Mouse (Mus musculus) spleen, adult 12 weeks (tissue): Measurements from ENCODE around the gene Tcam1.
A peak's percentile ranks its signal among the peaks of the same experiment; 100 is the strongest.

Source experiments
- DNase-seq: peaks from one replicate; pipeline ENCODE4 v3.0.0; 2022; ENCODE audit warnings: low spot score

Tcam1 gene

DNA sequence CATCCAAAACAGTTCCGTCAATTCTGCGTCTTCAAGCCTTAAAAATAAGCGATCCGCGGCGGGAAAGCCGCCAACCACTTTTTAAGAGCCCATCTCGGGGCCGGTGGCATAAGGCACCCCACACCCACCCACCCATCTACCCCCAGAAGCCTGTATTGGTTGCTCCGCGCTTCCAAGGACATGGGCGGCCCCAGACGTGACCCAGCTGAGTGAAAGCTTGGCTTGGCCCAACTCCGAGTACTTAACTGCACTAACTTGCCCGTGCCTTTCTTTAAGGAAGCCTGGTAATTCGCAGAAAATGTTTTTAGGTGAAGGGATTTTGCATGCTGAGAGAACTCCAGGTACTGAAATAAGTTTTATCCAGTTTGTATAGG lies 3.2 kb upstream of the Tcam1 start:
- DNase-seq = no peak

DNA sequence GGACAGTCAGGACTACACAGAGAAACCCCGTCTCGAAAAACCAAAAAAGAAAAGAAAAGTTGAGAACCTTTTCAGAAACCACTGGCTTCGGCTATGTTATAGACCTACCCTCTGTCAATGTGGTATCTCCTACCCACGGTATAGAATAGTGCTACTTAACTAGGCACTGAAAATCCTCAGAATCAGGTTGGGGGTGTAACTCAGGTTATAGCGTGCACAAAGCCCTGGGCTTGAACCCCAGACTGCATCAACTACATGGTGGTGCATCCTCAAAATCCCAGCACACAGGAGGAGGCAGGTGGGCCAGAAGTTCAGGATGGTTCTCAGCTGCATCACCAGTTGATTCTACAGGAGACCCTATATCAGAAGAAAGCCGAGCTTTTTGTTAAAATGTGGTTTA lies 2.7 kb upstream of the Tcam1 start:
- no peak for DNase-seq

DNA sequence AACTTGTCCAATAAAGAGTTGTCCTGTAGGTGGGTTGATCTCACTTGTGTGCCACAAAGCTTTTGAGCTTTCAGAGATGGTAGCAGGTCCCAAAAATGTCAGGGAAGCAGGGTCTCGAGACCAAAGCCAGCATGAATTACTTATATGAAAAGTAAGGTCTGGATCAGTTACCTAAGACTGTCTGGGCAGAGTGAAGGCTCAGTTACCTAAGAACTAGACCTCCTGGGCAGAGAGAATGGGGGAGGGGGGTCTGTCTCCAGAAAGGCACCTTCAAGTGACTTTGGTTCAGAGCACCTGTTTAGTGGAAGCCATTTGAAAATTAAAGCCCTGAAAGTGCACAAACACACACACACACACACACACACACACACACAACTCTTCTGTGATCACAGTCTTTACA lies 2.1 kb upstream of the Tcam1 start:
- DNase-seq = no peak

DNA sequence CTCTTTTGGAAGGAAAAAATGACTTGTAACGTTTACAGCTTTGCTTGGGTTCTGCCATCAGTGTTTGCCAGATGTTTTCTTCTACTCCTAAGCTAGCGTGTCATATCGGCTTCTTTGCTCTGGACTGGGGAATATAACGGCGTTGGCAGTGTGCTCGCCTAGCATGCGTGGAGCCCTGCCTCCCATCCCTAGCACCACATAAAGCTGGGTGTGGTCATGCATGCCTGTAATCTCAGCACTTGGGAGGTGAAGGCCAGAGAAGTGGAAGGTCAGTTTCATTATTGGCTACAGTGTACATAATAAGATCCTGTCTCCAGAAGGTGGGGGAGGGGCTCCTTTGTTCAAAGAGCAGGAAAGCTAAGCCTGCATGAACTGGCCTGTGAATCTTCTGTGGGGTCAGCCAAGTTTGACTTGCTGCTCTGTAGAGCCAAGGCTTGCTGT lies 1.5 kb upstream of the Tcam1 start:
- DNase-seq = no peak

DNA sequence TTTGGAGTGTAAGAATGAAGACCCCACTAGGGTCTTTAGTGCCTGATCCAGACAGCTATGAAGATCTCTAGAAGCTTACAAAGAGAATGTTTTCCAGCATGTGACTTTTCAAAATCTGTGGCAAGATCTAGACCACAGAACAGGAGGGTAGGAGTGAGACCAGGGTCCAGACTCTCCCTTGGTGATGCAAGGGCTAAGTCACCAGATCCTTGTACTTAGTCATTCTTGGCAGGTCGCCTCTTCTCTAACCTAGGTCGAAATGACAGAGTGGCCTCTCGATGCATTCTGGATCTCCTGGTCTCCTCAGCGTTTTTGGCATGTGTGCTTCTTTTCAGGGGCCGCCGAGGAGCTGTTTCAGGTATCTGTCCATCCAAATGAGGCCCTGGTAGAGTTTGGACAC lies 6.0 kb downstream of the Tcam1 start:
- no peak for DNase-seq

DNA sequence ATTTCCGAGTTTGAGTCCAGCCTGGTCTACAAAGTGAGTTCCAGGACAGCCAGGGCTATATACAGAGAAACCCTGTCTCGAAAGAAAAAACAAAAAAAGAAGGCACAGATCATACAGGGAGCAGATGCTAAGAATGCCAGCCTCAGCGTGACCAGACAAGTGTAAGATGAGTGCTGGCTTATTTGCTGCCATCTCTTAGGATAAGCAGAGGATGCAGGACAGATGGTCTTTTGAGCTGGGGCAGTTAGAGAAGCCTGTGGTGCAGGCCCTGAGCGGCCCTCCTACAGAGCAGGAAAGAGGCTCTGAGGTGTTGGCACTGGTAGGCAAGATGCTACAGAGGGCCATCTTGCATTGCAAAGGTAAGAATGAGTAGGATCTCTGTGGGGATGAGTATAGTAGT lies 6.9 kb downstream of the Tcam1 start:
- no peak for DNase-seq

DNA sequence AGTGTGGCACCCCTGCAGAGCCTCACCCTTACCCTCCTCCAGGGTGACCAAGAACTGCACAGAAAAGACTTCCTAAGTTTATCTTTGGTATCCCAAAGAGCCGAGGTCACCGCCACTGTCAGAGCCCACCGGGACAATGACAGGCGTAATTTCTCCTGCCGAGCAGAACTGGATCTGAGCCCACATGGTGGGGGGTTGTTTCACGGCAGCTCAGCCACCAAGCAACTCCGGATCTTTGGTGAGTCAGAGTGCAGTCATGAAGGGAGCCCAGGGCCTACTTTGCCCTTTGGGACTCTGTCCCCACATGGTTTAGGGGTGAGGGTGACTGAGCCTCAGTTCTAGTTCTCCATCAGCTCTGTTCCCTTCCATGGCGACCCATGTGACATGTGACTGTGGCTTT lies 7.7 kb downstream of the Tcam1 start:
- no peak for DNase-seq

DNA sequence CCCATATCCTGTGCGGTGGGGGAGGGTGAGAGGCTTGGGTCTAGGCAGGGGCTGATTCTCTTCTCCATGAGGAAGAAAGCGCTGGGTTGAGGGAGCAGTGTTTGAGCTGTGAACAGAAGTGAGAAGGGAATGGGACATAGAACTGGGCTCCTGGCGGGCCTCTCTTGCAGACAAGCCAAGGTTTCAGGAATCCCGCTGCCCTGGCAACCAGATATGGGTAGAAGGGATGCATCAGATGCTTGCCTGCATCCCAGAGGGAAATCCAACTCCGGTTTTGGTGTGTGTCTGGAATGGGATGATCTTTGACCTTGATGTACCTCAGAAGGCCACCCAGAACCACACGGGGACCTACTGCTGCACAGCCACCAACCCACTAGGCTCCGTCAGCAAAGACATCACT lies 9.7 kb downstream of the Tcam1 start:
- DNase-seq = no peak

DNA sequence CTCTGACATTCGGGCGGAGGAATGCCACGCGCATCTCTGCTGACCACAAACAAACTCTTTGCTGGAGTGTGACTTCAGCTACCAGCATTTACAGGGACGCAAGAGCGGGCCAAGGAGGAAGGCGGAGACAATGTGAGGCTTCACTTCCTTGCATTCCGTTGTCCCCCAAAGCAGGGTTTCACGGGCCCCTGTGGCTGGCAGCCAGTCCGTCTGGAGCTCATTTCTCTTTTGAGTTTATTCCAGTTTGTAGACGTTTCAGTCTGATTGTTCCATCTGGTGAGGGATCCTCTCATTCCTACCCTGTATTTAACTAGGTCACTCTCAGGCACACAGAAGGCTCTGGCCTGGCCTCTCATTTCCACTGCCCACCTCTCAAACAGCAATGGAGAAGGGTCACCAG lies 10.5 kb downstream of the Tcam1 start:
- no peak for DNase-seq

DNA sequence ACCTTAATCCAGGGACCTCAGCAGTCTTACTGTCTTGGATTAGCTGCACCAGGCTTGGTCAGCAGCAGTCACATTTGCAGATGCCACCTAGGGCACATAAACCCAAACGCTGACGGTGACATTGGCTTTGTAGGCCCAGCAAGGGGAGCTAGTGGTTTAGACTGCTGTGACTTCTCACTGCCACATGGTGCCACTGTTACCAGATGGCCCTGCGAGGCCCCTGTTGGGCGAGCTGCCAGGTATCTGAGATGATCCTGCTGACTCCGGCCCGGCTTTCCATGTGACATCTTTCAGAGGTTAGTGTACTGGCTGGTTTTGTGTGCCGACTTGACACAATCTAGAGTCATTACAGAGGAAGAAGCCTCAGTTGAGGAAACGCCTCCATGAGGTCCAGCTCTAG lies 12.9 kb downstream of the Tcam1 start:
- no peak for DNase-seq

DNA sequence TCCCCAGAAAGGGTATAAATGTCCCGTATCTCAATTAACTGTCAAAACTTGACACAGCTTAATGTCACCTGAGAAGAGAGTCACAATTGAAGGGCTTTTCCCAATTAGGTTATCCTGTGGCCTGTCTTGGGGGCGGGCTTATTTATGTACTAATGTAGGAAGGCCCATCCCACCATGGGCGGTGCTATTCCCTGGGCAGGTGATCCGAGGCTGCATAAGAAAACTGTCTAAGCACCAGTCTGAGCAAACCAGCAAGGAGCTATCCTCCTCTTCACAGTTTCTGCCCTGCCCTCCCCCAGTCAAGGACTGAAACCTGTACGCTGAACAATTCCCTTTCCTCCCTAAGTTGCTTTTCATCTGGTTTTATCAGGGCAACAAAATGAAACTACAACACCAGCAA lies 13.9 kb downstream of the Tcam1 start:
- no peak for DNase-seq

DNA sequence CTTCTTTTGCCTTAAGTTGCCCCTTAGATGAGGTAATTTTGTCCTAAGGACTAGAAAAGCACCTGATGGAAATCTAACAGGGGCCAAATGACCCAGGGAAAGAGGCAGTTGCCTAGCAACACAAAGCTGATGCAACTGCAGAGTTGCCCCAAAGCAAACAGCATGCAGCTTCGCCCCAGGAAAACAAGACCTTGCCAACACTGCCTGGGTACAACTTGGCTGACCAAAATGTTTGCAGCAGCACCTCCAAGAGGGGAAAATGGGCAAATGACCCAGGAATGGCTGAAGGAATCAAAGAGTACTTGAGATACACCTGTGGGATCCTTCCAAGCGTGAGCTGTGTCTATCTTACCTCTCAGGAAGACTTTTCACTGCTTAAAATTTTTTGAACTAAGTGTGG lies 15.4 kb downstream of the Tcam1 start:
- DNase-seq = no peak

DNA sequence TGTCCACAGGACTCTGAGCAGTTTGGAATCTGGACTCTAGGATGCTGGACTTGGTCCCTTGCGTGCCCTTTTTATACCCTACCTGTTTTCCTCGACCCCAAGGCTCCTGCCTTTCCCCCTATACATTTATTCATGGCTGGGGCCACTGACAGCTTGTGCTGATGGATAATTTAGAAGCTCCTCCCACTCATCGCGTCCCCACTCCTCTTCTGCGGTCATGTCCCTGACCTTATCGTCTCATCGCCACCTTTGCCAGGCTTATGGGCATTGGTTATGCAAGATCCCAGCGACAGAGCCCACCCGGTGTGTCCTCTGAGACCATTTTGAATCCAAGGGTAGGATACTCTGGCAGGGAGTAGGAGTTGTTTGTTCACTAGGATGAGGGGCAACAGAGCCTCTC lies 25.3 kb downstream of the Tcam1 start, which contains the start of gene Gh:
Gene Gh, minus strand, starts transcription at position 101 of the 400 bp plus-strand sequence.
- no peak for DNase-seq

DNA sequence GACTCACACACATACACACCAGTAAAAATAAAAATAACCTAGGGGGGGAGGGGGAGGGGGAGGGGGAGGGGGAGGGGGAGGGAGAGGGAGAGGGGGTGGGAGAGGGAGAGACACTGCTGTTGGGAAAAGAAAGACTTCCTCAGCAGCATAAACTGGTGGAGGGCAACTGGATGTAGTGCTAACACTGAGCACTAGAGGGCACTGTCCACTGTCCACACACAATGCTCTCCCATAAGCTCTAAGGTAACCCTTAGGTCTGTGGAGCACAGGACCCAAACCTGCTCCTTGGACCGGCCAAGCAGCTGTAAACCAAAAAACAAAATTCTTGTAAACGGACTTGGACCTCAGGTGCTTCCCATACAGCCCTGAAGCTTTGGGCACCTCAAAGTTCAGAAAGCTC lies 26.2 kb downstream of the Tcam1 start:
- DNase-seq = peak; percentile 62

DNA sequence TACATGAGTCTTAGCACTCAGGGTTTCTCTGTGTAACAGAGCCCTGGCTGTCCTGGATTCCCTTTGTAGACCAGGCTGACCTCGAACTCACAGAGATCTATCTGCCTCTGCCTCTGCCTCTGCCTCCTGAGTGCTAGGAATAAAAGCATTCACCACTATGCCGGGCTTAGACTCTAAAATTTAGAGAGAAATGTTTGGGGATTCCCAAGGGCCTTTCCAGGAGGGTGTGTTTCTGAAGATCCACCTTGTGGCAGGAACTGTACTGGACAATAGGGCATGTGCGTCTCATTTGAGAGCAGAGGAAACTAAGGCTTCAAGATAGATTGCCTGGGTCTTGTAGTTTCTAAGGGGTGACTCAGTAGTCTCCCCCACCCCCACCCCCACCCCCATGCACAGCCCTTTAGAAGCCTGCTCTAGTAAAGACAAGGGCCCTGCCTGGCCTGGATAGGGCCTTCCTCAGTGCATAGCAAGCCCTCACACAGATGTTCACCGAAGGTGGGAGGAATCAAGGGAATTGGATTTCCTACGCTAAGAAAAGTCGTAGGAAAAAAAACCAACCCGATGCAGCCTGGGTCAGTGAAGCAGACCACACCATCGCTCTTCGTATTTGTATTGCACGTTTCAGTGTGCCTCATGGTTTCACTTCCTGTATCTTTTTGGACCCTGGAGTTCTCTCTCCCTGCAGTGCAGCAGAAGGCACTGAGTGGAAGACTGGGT lies 29.0 kb downstream of the Tcam1 start:
- no peak for DNase-seq

DNA sequence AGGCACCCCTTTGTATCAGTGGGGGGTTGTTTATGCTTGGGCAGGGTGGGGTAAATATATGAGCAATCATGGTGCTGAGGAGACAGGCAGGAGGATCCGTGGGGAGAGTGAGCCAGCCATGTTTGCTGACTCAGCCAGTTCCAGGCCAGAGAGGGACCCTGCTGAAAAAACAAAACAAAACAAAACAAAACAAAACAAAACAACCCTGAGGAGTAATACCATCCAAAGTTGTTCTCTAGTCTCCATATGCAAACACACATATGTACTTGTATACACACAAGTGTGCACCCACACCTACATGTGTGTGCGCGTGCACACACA lies 29.6 kb downstream of the Tcam1 start:
- DNase-seq = no peak

DNA sequence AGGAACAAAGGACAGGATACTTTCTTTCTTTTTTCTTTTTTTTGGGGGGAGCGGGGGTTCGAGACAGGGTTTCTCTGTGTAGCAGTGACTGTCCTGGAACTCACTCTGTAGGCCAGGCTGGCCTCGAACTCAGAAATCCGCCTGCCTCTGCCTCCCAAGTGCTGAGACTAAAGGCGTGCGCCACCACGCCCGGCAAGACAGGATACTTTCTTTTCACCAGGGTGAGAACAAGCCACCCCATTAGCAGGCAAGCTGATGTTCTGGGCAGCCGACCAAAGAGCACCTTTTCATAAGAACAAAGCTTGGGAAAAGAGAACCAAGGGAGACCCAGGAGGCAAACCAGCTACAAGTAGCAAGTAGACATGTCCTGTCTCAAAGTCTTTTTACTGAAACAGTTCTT lies 30.3 kb downstream of the Tcam1 start:
- no peak for DNase-seq

DNA sequence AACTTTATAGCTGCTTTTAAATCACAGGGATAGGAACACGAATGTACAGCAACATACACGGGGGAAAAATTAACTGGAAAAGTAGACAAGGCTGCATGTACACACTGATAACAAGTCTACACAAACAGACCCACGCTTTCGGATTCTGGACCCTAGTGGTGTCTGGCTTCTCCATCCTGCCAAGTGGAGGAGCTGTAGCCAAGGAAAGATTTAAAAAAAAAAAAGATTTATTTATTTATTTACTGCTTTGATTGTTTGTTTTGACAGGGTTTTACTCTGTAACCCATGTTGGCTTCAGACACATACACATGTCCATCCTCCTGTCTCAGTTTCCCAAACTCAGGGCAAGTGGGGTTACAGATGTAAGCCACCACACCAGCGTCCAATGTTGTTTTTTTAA lies 31.0 kb downstream of the Tcam1 start:
- no peak for DNase-seq

DNA sequence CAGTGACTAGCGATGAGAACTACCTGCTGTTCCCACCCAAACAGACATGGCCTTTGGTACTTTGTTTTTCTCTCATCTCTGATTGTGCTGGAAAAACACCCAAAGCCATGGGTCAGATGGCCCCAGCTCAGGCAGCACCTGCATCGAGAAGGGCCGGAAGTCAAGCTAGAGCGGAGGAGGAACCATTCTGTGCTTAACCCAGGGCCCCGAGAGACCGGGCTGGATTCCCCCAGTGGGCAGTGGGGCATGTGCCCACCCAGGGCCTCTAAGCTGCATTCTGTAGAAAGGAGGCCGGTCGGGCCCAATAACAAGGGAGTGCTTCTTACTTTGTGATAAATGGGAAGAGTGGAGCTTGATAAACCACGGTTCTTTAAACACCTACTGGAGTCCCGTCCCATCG lies 31.7 kb downstream of the Tcam1 start:
- peak; percentile 44 for DNase-seq

DNA sequence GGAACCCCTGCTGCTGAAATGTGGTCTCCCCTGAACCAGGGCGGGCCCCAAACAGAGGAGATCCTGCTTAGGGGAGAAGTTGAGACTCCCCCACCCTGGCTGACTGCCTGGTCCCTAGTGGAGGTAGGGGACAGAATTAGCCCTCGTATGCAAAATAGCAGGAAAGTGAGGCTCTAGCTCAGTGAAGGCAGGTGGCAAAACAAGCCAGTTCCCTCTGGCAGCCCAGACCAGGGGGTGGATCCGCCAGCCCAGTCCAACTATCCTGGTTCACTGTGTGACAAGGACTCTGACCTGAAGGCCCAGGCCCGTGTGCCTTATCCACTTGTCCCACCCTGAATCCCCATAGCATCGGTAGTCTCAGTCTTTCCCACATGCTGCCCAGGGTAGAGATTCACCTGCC lies 33.7 kb downstream of the Tcam1 start:
- no peak for DNase-seq

DNA sequence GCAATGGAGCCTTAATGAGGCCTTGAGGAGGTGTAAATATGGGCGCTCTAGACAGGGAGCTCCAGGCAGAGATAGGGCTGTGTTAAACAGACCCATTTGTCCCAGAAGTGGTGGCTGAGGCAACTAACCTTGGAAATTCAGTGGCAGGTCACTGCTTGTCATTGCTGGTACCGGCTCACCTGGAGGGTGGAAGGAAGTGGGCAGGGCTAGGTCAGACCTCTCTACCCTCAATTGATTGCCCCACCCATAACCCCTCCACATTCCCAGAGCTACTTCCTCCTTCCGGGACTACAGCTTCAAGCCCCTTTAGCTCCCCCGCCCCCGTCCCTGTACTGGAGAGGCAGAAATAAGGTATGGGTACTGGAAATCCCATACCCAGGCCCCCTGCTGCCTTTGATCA lies 37.1 kb downstream of the Tcam1 start:
- no peak for DNase-seq

DNA sequence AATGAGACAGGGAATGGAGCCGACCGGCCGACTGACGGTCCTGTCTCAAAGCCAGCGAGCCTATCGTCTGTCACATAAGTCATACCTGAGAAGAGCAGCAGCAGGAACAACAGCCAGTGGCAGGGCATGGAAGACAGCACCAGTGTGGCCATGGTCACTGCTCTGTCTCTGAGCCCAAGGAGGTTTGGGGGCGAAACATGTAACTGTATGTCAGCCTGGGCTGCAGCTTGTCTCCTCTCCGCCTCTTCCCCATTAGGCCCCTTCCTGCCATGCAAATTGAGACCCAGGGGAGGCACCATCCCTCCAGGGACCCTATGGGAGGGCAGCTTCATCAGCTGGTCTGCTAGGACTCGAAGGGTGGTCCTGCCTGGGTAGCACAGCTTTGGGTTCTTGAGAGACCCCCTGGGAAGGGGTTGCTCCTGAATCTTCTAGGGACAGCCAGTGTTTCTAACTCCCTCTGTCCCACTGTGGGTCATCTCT lies 37.9 kb downstream of the Tcam1 start, which contains the start of gene Cd79b:
Gene Cd79b, minus strand, starts transcription at position 430 of the 480 bp plus-strand sequence.
- DNase-seq = peak; percentile 40

DNA sequence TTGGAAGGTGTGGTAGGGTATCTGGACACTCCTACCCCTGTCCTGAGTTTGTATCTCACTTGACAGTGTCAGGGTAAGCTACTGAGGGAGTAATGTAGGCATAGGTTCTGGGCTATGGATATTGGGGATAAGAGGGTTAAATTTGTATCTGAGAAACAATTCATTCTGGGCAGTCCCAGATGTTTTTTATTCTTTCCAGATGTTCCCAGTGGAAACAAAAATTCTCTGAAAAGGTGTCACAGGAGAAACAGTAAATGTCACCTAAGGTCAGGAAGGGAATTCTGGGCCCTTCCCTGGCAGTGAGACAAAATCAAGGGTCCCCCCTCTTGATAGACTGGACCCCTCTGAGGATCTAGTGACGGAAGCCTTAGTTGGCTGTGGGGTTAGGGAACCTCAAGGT lies 39.9 kb downstream of the Tcam1 start:
- no peak for DNase-seq

DNA sequence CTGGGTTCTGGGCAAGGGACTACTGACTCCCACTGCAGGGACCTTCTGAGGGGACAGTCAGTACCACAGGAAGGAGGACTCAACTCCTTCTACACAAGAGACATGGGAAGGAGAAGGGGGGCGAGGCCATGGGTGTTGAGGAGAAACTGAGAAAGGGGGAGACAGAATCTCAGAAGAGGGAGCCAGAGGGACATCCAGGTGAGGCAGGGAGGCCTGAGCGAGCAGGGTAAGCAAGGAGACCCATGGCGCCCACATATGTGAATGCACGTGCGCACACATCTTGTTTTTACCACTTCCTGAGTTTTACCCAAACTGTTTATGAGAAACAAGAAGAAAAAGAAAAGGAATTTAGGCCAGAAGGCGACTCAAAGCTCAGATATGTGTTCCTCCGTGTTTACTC lies 41.3 kb downstream of the Tcam1 start:
- no peak for DNase-seq
